Mouse (Mus musculus): ENCODE measurements around the gene Adamts18.
A peak's percentile ranks its signal among the peaks of the same experiment; 100 is the strongest.

Adamts18 gene

GRCm38 (mm10) chr8:113752349-113752748, 96.2 kb downstream of the Adamts18 start:
- no peak for DNase-seq

DNA sequence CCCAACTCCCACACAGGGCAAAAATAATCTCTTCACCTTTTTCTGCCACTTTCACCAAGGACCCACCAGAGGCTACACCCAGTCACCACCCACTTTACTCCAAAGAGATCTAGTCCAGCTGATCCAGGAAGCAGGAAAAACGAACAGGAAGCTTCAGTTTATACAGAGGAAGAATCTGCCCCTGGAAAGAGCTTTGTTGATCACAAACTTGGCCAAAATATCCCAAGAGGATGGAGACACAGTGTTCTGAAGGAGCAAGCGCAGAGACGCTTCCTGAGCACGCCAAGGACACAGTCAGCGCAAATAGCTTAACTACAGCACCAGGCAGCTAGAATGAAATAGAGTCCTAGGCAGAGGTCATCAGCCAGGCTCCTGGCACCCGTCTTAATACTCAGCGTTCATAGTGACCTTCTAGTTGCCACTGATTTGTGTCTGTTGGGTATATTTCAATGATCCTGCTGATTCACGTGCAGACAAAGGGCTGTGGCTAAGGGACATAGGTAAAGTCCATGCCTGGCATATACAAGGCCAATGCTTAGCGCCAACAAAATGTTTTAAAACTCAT, 113.0 kb downstream of the Adamts18 start:
- DNase-seq: no peak

- no peak for DNase-seq
Observed at GRCm38 (mm10) chr8:113725331-113725730, 123.2 kb downstream of the Adamts18 start.

DNA sequence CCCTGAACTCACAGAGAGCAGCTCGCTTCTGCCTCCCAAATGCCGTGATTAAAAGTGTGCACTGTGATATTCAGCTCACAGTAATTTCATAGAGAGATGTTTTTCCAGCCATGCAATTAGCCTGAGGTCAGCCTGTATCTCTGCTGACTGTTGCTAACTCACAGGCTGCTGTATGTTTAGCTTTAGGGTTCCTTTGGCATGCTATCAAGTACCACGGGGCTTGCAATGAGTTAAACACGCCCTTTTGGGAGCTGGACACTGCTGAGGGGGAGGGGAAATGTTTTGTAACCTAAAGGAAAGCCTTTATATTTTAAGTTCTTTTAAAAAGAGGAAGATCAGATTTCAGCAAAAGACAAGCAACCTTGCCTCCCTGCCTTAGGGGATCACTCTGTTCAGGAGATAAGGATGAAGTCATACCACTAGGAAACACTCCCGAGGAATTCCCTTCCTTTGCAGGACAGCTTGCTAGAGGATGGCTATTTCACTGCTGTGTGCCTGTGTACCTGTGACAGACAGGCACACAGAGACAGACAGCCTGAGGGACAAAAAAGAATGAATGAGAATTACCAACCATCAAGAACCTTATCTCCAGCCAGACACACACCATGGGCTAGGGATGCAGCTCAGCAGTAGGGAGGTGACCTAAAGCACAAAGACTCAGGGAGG, 124.5 kb downstream of the Adamts18 start:
- no peak for DNase-seq

DNA sequence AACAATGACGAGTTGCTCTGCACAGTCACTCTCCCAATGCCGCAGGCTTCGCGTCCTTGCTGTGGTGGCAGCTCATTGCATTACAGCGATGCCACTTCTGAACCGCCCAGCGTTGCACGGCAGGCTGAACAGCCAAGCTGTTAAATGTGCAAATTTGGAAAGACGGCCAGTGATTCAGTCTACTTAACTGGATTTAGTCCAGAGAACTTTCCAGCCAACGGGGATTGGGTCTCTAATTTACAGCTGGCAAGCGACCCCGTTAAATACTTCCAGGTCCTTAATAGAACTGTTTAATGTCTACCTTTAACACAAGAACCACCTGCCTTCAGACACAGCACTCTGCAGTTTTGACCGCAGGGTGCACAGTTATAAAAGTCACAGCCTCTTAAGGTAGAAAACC, 127.1 kb downstream of the Adamts18 start:
- DNase-seq: peak; percentile 16

DNA sequence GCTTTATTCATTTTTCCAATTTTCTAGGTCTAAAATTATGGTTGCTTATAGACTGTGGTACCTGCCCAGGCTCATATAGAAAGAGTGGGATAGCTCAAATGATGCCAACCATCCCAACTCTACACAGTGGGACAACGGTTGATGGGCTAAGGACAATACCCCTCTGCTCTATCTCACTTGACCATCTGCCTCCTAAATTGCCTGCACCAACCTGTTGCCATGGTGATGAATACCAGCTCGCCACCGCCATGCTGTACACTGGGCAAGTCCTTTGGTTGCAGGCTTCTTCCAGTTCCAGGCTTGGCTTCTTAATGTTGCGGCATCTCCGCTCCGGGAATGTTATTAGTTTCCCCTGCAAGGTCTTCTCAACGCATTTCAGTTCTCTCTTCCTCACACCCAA, 143.6 kb downstream of the Adamts18 start:
- no peak for DNase-seq

GRCm38 (mm10) chr8:113691622-113692343, 156.8 kb downstream of the Adamts18 start:
- no peak for DNase-seq

DNA sequence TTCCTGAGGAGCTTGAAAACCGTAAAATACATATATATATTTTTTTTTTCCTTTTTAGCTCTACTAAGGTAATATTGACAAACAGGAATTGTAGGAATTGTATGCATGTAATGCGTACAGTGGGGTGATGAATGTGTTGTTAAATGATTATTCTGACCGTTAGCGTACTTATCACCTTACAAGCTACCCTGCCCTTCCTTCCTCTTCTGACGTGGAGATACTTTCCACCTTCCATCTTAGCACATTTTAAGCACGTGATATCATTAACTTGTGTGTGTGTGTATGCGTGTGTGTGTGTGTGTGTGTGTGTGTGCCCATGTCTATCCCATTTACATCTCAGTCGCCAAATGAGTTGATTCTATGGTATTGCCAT, 160.0 kb downstream of the Adamts18 start:
- no peak for DNase-seq

GRCm38 (mm10) chr8:113687889-113688542, 160.5 kb downstream of the Adamts18 start:
- no peak for DNase-seq

- no peak for DNase-seq
Observed at GRCm38 (mm10) chr8:113679361-113679760, 169.2 kb downstream of the Adamts18 start.

GRCm38 (mm10) chr8:113676811-113677210, 171.7 kb downstream of the Adamts18 start:
- no peak for DNase-seq

DNA sequence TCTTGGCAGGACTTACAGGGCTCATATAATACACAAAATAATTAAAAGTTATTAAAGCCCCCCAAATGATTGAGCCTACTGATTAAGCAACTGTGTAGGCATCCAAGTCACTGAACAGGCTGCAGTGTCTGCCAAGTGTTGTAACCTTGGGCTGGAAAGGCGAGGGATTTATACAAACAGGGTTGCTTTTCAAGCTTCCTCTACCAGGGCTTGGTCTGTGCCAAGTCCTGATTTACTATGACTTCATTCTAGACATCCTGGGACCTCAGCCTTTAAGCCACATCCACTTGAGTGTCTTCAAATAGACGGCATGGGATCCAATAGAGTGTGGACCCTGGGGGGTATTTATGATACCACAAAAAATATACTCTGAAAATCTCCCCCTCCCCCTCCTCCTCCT, 173.3 kb downstream of the Adamts18 start:
- no peak for DNase-seq

DNA sequence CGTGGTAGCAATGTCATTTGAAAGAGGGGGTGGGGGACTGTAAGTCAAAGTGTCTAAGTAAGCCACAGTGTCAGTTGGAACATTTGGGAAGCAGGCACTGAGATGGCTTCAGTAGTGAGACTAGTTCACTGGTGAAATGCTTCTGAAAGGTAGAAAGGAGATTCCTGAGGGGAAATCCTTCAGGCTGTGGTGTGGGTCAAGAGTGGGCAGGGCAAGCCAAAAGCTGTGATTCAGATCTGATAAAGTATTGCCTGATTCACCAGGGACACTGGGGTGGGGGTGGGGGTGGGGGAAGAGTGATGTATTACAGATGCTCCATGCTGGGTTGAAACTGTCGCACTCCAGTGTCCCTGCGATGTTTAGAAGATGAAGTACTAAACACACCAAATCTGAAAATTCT, 173.9 kb downstream of the Adamts18 start:
- DNase-seq: no peak

DNA sequence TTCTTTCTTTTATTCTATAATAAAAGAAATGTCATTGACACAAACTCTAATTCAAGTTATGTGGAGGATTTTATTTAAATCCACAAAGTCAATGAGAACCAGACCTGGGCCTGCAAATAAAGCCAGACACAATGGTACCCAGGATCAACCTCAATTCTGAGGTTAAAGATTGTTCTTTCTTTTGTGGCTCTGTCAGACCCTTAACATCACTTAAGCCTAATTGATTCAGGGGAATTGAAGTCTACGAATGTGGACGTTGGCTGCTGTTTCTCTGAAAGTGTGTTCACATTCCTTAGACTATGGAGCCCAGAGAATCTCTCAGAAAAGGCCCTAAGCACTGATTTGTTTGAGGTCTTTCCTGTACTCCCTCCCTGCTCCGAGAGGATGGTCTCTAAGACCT, 175.2 kb downstream of the Adamts18 start:
- no peak for DNase-seq

DNA sequence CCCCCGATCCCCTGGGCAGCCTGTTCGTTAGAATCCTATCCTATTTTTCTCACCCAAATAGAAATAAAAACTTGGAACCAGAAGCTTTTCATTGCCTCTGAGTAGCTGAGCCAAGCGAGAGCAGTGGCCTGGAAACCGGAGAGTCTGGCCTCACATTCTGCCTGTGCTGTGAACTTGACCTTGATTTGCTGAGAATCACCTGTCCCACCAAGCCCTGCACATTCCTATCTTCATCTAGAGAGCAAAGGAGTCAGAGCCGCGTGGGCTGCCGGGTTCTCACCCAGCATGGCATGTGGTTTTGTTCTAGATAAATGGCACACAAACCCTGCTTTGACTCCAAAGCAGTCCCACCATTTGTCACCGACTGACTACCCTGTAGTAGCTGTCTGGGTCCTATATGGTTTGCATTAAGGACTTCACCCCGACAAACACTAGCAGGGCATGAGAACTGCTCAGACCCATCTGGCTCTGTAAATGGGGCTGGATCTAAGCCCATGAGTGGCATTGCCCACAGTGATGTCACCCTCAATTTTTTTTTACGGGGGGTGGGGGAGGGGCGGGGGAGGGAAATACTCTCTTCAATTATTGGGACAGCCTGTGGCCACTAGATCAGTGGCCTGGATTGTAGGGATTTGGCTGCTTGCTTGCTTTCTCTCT, 175.8 kb downstream of the Adamts18 start:
- no peak for DNase-seq

DNA sequence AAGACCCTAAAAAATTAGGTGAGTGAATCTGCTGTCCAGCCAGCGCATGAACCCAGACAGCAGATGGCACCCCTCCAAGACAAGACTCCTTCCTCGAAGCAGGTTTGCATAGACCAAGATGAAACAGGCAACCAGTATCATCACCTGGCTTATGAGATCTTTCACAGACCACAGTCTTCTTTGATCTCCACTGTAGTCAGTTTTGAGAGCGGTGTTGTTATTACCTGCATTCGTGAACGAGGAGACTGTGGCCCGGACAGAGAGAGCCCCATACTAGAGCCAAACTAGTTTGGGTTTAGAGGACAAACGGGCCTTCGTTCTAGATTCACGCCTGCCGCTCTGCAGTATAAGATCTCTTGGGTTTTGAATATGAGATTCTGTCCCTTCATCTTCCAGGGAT, 178.6 kb downstream of the Adamts18 start:
- DNase-seq: no peak

DNA sequence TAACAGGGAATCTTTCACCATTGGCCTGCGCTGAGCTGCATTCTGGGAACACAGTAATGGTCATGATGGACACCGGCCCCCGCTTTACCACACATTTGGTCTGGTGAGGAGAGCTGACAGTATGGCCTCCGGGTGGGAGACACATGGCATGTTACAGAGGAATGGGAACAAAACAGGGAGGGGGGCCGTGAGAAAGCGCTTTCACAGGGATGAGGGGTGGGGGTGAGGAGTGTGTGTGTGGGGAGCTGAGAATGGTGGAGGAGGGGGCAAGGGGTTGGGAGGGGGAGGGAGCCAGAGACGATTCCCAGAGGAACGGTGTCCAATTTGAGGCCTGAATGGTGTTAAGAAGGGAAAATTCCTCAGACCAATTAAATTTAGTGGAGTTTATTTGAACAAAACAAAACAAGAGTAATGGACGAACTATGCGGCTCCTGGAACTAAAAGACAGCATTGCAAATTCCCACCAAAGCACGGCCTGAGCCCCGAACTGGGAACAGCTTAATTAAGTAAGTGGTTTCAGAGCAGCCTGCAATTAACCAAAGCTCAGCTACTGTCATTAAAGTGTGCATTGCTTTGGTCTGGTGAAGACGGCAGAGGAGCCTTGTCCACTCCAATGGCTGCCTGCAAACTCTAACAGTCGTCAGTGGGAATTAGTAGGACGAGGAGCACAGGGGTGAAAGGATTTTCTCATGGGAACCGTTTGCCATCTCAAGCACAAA, 181.7 kb downstream of the Adamts18 start:
- DNase-seq: no peak

GRCm38 (mm10) chr8:113665951-113666350, 182.6 kb downstream of the Adamts18 start:
- no peak for DNase-seq

GRCm38 (mm10) chr8:113665036-113665435, 183.5 kb downstream of the Adamts18 start:
- no peak for DNase-seq

DNA sequence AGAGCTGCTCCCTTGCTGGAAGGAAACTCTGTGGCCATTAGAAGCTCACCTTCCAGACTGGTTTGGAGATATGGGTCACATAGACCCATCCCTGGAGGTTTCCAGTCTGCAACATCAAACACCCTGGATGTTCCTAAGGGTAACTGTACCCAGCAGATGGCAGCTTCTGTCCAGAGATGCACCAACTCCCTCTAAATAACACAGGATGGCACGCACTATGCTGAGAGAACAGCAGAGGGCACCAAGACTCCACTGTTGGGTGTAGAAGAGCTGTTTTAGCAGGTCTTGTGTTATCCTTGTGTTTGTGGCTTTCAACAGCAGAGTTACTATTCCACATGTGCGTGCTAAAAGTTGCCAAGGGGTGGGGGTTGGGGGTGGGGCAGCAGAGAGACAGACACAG, 184.0 kb downstream of the Adamts18 start:
- peak; percentile 89 for DNase-seq

DNA sequence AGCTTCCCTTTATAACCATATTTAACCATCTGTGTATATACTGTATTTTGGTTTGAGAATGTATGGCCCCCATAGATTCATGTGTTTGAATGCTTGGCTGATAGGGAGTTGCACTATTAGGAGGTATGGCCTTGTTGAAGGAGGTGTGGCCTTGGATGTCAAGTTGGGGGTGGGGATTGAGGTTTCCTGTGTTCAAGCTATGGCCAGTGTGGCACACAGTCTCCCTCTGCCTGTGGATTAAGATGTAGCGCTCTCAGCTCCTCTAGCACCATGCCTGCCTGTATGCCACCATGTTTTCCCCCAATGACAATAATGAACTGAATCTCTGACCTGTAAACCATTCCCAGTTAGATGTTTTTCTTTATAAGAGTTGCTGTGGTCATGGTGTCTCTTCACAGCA, 188.4 kb downstream of the Adamts18 start:
- DNase-seq: no peak

DNA sequence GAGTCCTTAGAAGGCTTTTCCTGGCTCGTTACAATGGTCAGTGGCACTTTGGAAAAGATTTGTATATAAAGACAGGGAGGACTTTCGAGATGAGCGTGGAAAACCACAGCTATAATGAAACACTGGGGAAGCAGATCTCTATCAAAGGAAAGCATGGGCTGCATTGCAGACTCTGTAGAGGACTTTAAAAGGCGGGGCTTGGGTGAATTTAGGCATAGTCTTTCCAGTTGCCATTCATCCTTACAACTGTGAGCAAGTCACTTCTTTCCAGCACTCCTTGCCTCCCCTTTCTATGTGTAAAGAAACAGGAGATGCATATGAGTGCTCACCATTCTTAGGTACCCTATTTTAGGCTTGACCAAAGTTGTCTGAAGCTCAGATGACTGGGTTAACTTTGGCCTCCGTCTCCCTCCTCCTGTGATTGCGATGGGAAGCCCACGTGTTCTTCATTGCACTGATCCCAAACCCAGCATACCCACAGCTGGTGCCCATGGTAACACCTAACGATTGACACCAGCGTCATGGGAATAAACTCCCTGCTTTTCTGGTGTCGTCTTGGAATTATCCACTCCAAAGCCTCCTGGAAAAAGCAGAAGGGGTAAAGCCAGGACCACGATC, 191.7 kb downstream of the Adamts18 start:
- no peak for DNase-seq

All from right cerebral cortex, postnatal 4 days (tissue).